Mouse (Mus musculus) cerebral cortex, adult 2 months (tissue): ENCODE results near the gene Paox.

Experiments used
- WGBS: fragments of 180-500 bp; shearing (Covaris S2); methylation state at CpG from one replicate; pipeline ENCODE4 v1.1.7; 2018; 5-methylcytosine and 5-hydroxymethylcytosine counted together

Gene Paox

GRCm38 (mm10) chr7:140172936-140173335 lies 57.3 kb downstream of the Paox start, which contains the start of gene Olfr523:
TSS of gene Olfr523 (plus strand) at chr7:140173217.
- WGBS, result 21% methylated on average over 1 of the region's 1 CpGs

GRCm38 (mm10) chr7:140179176-140179575 lies 63.6 kb downstream of the Paox start:
- WGBS, result 84% methylated on average over 2 of the region's 2 CpGs

- 69% methylated on average over 2 of the region's 2 CpGs for WGBS
Observed at GRCm38 (mm10) chr7:140180692-140181091, 65.1 kb downstream of the Paox start.

- WGBS, result 89% methylated on average over 4 of the region's 4 CpGs
Observed at GRCm38 (mm10) chr7:140184206-140184605, 68.6 kb downstream of the Paox start.
